Mouse (Mus musculus): Measurements from ENCODE around the gene 2310034G01Rik. TPM values are rescaled to one million over a fixed set of nuclear protein-coding genes. Genes with fewer than 3 reads are reported as not detected.
A peak's percentile ranks its signal among the peaks of the same experiment; 100 is the strongest.

Gene 2310034G01Rik
- polyA plus RNA-seq, 1 experiment from 2014 or later: 1.0 TPM

- DNase-seq (ENCODE audit: low spot score): no peak
- no peaks in the 10 kb centered on the region for H3K9me3 ChIP-seq
- H3K27me3 ChIP-seq (replicated peaks; ENCODE audit: low read depth, poor library complexity, severe bottlenecking): peaks cover 74% of the 10 kb centered on the region
- peaks cover 21% of the 10 kb centered on the region for H3K4me1 ChIP-seq
- H3K27ac ChIP-seq (replicated peaks): peak overlapping the region; percentile 86
- peak overlapping the region; percentile 78 for H3K4me3 ChIP-seq
- no peaks in the 10 kb centered on the region for H3K36me3 ChIP-seq (replicated peaks)
- 22% methylated on average over 6 of the region's 6 CpGs for WGBS
These were observed 552 bp downstream of the 2310034G01Rik start for GRCm38 (mm10) chr19:46349550-46349949.

DNA sequence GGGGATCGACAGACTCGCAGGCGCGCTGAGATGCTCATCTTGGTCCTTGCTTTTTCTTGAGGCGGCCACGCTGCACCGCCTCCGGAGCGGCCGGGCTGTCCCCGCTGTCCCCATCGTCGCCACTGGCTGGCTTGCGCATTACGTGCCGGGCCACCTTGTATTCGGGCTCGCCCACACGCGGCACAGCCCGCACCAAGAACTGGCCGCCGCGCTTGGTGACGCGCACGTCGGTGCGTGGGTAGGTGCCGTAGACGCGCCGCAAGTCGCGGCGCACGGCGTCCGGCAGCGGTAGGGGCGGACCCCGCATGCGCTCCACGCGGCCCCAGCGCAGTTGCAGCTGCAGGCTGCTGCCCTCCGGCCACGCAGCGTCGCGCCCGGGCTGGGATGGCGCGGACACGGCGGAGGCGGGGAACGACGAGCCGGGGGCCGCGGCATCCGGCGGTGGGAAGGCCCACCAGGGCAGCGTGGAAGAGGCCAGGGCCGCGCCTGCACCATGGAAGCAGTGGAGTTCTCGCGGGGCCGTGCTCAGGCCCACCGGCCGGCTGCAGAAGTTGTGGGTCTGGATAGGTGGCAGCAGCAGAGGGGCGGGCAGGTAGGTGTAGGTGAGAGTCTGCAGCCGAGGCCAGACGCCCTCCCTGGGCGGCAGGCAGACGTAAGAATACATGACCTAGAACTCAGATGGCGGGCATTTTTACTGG is 1.2 kb downstream of the 2310034G01Rik start:
- DNase-seq (ENCODE audit: low spot score): peak; percentile 83
- no peaks in the 10 kb centered on the region for H3K36me3 ChIP-seq (replicated peaks)
- under 1% methylated on average over 78 of the region's 78 CpGs for WGBS
- peaks cover 81% of the 10 kb centered on the region for H3K27me3 ChIP-seq (replicated peaks; ENCODE audit: low read depth, poor library complexity, severe bottlenecking)
- H3K4me1 ChIP-seq: peaks cover 21% of the 10 kb centered on the region
- H3K27ac ChIP-seq (replicated peaks): peak overlapping the region; percentile 86
- H3K4me3 ChIP-seq: peak overlapping the region; percentile 78
- H3K9me3 ChIP-seq: no peaks in the 10 kb centered on the region

DNA sequence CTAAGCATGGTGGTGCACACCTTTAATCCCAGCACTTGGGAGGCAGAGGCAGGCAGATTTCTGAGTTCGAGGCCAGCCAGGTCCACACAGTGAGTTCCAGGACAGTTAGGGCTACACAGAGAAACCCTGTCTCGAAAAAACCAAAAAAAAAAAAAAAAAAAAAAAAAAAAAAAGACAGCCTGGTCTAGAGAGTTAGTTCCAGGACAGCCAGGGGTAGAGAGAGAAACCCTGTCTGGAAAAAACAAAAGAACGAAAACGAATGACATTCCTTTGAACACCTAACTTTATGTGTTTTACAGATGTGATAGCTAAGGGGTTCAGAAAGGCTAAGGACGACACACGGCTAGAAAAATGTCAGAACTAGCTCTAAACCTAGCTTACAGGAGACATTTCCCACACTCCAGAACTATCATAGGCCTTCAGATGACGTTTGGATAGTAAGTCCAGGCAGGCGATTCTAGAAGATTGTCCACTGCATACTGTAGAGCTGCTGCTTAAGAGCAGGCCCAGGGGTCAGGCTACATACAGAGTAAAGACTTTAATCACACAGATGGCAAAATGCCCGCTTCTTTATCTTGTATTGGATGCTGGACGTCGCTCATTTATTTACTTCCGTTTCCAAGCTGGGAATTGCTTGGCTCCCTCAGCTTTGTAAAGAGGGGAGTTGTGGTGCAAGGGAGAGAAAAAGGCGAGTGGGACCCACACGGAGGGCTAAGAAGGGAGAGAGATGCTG is 2.0 kb downstream of the 2310034G01Rik start:
- WGBS: 31% methylated on average over 14 of the region's 14 CpGs
- peaks cover 85% of the 10 kb centered on the region for H3K27me3 ChIP-seq (replicated peaks; ENCODE audit: low read depth, poor library complexity, severe bottlenecking)
- H3K36me3 ChIP-seq (replicated peaks): no peaks in the 10 kb centered on the region
- H3K27ac ChIP-seq (replicated peaks): peak overlapping the region; percentile 86
- no peak for DNase-seq (ENCODE audit: low spot score)
- H3K9me3 ChIP-seq: no peaks in the 10 kb centered on the region
- H3K4me3 ChIP-seq: peak overlapping the region; percentile 78
- peaks cover 21% of the 10 kb centered on the region for H3K4me1 ChIP-seq

- Histone ChIP-seq H3K27me3 (replicated peaks; ENCODE audit: low read depth, poor library complexity, severe bottlenecking) (peaks cover 76% of the 10 kb centered on the region), H3K27ac (replicated peaks) (no peak overlapping the region), H3K9me3 (no peaks in the 10 kb centered on the region), H3K4me3 (no peak overlapping the region), H3K4me1 (peaks cover 21% of the 10 kb centered on the region), H3K36me3 (replicated peaks) (no peaks in the 10 kb centered on the region)
- 98% methylated on average over 1 of the region's 1 CpGs for WGBS
- no peak for DNase-seq (ENCODE audit: low spot score)
These were observed 3.0 kb downstream of the 2310034G01Rik start for GRCm38 (mm10) chr19:46347146-46347545.

GRCm38 (mm10) chr19:46344710-46345419 is 5.2 kb downstream of the 2310034G01Rik start:
- no peak overlapping the region for H3K4me3 ChIP-seq
- no peak overlapping the region for H3K27ac ChIP-seq (replicated peaks)
- WGBS: 26% methylated on average over 7 of the region's 7 CpGs
- H3K9me3 ChIP-seq: no peaks in the 10 kb centered on the region
- H3K4me1 ChIP-seq: peaks cover 22% of the 10 kb centered on the region
- no peaks in the 10 kb centered on the region for H3K36me3 ChIP-seq (replicated peaks)
- no peak for DNase-seq (ENCODE audit: low spot score)
- peaks cover 60% of the 10 kb centered on the region for H3K27me3 ChIP-seq (replicated peaks; ENCODE audit: low read depth, poor library complexity, severe bottlenecking)

- DNase-seq (ENCODE audit: low spot score): no peak
- 86% methylated on average over 7 of the region's 7 CpGs for WGBS
- no peaks in the 10 kb centered on the region for H3K9me3 ChIP-seq
- H3K27me3 ChIP-seq (replicated peaks; ENCODE audit: low read depth, poor library complexity, severe bottlenecking): peaks cover 16% of the 10 kb centered on the region
- peaks cover 9% of the 10 kb centered on the region; the same call in 1 of the 2 replicates for H3K36me3 ChIP-seq (replicated peaks)
- peak overlapping the region; percentile 81; the same call in 1 of the 2 replicates for H3K4me3 ChIP-seq
- peak overlapping the region; percentile 63 for H3K27ac ChIP-seq (replicated peaks)
- peaks cover 27% of the 10 kb centered on the region for H3K4me1 ChIP-seq
These were observed 10.7 kb downstream of the 2310034G01Rik start for GRCm38 (mm10) chr19:46339287-46339971.

DNA sequence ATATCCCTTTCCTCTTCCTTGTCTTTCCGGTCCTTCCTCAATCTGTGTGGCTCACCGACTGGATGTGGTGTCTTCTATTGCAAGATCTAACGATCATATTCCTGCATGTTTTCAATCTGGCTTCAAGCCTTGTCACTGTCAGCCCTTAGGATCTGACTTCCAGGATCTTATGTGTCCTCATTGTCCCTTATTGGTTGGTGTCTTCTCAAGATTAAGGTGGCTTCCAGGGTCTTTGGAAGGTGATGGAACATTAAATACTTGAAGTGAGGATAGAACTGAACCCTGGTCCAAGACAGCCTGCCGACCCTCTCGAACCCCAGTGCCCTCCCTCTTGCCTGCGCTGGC is 11.2 kb downstream of the 2310034G01Rik start:
- H3K4me3 ChIP-seq: peak overlapping the region; percentile 81
- peaks cover 11% of the 10 kb centered on the region for H3K27me3 ChIP-seq (replicated peaks; ENCODE audit: low read depth, poor library complexity, severe bottlenecking)
- no peak for DNase-seq (ENCODE audit: low spot score)
- peak overlapping the region; percentile 63 for H3K27ac ChIP-seq (replicated peaks)
- no peaks in the 10 kb centered on the region for H3K9me3 ChIP-seq
- WGBS: 56% methylated on average over 6 of the region's 6 CpGs
- peaks cover 9% of the 10 kb centered on the region; the same call in 1 of the 2 replicates for H3K36me3 ChIP-seq (replicated peaks)
- peaks cover 27% of the 10 kb centered on the region for H3K4me1 ChIP-seq

DNA sequence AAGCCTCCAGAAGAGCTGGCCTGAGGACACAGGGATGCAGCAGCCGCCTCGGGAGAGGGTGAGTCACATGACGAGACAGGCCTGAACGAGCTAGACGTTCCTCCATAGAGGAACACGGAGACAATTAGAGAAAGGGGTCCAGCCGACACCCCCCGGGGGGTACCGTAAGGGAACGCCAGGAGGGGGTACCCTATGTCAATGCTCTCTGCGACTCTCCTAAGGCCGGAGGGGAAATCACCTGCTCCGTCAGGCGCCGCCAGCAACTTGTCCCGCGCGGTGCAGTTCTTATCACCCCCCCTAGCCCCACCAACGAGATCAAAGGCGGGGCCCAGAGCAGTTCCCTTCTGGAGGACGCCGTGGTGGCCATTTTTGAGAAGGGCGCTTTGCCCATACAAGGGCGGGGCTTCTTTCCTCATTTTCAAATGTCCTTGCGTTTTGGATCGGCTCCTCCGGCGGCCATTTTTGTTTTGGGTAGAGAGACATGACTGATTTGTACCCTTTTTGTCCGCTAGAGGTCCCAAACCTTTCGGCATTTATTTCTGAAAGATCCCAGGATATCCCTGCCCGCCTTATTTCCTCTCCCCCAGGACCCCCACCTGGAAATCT is 11.7 kb downstream of the 2310034G01Rik start, which contains the start of gene Cuedc2:
Gene Cuedc2 (minus strand): TSS at position 372 of the 606 bp plus-strand sequence.
- Histone ChIP-seq H3K9me3 (no peaks in the 10 kb centered on the region), H3K27me3 (replicated peaks; ENCODE audit: low read depth, poor library complexity, severe bottlenecking) (peaks cover 7% of the 10 kb centered on the region; the same call in 1 of the 2 replicates), H3K27ac (replicated peaks) (peak within 1 kb of the TSS; percentile 93), H3K4me3 (peak within 1 kb of the TSS; percentile 81), H3K4me1 (peaks cover 27% of the 10 kb centered on the region), H3K36me3 (replicated peaks) (peaks cover 9% of the 10 kb centered on the region; the same call in 1 of the 2 replicates)
- under 1% methylated on average over 31 of the region's 31 CpGs for WGBS
- peak; percentile 95 for DNase-seq (ENCODE audit: low spot score)

GRCm38 (mm10) chr19:46337719-46338330 is 12.3 kb downstream of the 2310034G01Rik start:
- no peaks in the 10 kb centered on the region for H3K9me3 ChIP-seq
- H3K36me3 ChIP-seq (replicated peaks): peaks cover 9% of the 10 kb centered on the region; the same call in 1 of the 2 replicates
- peak overlapping the region; percentile 81 for H3K4me3 ChIP-seq
- H3K4me1 ChIP-seq: peaks cover 31% of the 10 kb centered on the region
- peaks cover 7% of the 10 kb centered on the region; the same call in 1 of the 2 replicates for H3K27me3 ChIP-seq (replicated peaks; ENCODE audit: low read depth, poor library complexity, severe bottlenecking)
- peak overlapping the region; percentile 93 for H3K27ac ChIP-seq (replicated peaks)
- DNase-seq (ENCODE audit: low spot score): no peak
- WGBS: 40% methylated on average over 15 of the region's 15 CpGs

DNA sequence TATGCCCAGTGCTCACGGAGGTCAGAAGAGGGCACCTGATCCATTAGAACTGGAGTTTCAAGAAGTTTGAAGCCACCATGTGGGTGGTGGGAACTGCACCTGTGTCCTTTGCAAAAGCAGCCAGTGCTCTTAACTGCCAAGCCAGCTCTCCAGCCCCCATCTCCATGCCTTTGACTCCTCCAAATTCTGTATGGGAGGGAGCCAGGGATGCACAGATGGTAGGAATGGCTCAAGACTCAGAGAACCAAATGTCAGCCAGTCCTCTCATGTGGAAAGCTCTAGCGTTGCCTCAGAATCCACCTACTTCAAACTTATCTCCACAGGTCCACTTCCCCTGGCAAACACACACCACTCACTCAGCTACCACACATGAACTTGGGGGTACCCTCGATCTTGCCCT is 16.2 kb downstream of the 2310034G01Rik start:
- DNase-seq (ENCODE audit: low spot score): no peak
- Histone ChIP-seq H3K36me3 (replicated peaks) (peaks cover 38% of the 10 kb centered on the region), H3K4me1 (peaks cover 40% of the 10 kb centered on the region), H3K4me3 (no peak overlapping the region), H3K9me3 (no peaks in the 10 kb centered on the region), H3K27ac (replicated peaks) (no peak overlapping the region), H3K27me3 (replicated peaks; ENCODE audit: low read depth, poor library complexity, severe bottlenecking) (peaks cover 28% of the 10 kb centered on the region)
- WGBS: 94% methylated on average over 3 of the region's 3 CpGs

GRCm38 (mm10) chr19:46332721-46333339 is 17.3 kb downstream of the 2310034G01Rik start:
- peaks cover 38% of the 10 kb centered on the region for H3K36me3 ChIP-seq (replicated peaks)
- no peak for DNase-seq (ENCODE audit: low spot score)
- H3K4me1 ChIP-seq: peaks cover 43% of the 10 kb centered on the region
- H3K27me3 ChIP-seq (replicated peaks; ENCODE audit: low read depth, poor library complexity, severe bottlenecking): peaks cover 28% of the 10 kb centered on the region
- 30% methylated on average over 7 of the region's 7 CpGs for WGBS
- H3K9me3 ChIP-seq: no peaks in the 10 kb centered on the region
- peak overlapping the region; percentile 28; the same call in 1 of the 2 replicates for H3K4me3 ChIP-seq
- peak overlapping the region; percentile 70 for H3K27ac ChIP-seq (replicated peaks)

Measured in embryonic facial prominence, embryonic 10.5 days (tissue).